Mouse (Mus musculus) thymus, postnatal 25 days (tissue): ENCODE measurements around the gene Gm20916.
"Not testable (repeated sequence)": the region's sequence is repeated elsewhere in the genome, so short reads cannot be mapped to it uniquely, and the experiment has no call there.

ENCODE experiments used
- DNase-seq: peaks from one replicate; pipeline ENCODE4 v3.0.0; 2022

The Gm20916 gene

GRCm38 (mm10) chrY:79319265-79319664 lies at the start of gene Gm20916:
Gm20916 (plus strand) TSS chrY:79319565.
- not testable (repeated sequence) for DNase-seq
